Mouse (Mus musculus) embryonic facial prominence, embryonic 11.5 days (tissue): ENCODE data around the gene BC048403. TPM values are rescaled to one million over a fixed set of nuclear protein-coding genes. Genes with fewer than 3 reads are reported as not detected.

Experiments
- ATAC-seq: fragments of 200-750 bp; cut with Nextera tagmentation; replicated peaks from 2 replicates; pipeline ENCODE4 v1.8.0; 2017; ENCODE audit warnings: low read depth; ENCODE audit not compliant: insufficient number of reproducible peaks, low FRiP score, low TSS enrichment
- DNase-seq: peaks from one replicate; pipeline ENCODE4 v3.0.0-alpha.2; 2015; ENCODE audit warnings: low spot score
- H3K27ac ChIP-seq: fragments of 300-500 bp; sonication (generic); replicated peaks from 2 replicates; pipeline ENCODE4 v1.5.1; 2014; ENCODE audit warnings: mild to moderate bottlenecking, low read depth, low read length, control low read depth
- H3K27me3 ChIP-seq: fragments of 300-500 bp; sonication (generic); 2 replicates; pipeline ENCODE4 v1.6.1; 2014; ENCODE audit warnings: mild to moderate bottlenecking, low read length, moderate library complexity, mixed read lengths; ENCODE audit not compliant: control insufficient read depth, insufficient read depth
- H3K36me3 ChIP-seq: fragments of 300-500 bp; sonication (generic); replicated peaks from 2 replicates; pipeline ENCODE4 v1.6.1; 2014; ENCODE audit warnings: low read depth, mild to moderate bottlenecking, low read length, moderate library complexity, mixed read lengths; ENCODE audit not compliant: control insufficient read depth, insufficient read depth
- H3K4me1 ChIP-seq: fragments of 300-500 bp; sonication (generic); 2 replicates; pipeline ENCODE4 v1.6.1; 2014; ENCODE audit warnings: low read length, mixed read lengths; ENCODE audit not compliant: control insufficient read depth, insufficient read depth
- H3K4me2 ChIP-seq: fragments of 300-500 bp; sonication (generic); 2 replicates; pipeline ENCODE4 v1.6.1; 2014; ENCODE audit warnings: low read depth, mild to moderate bottlenecking, control low read depth, low read length, moderate library complexity
- H3K4me3 ChIP-seq: fragments of 300-500 bp; sonication (generic); 2 replicates; pipeline ENCODE4 v1.5.1; 2014; ENCODE audit warnings: low read depth, low read length, control low read depth
- H3K9ac ChIP-seq: fragments of 300-500 bp; sonication (generic); replicated peaks from 2 replicates; pipeline ENCODE4 v1.6.1; 2014; ENCODE audit warnings: mild to moderate bottlenecking, control low read depth, low read length
- H3K9me3 ChIP-seq: fragments of 300-500 bp; sonication (generic); replicated peaks from 2 replicates; pipeline ENCODE4 v1.6.1; 2016; ENCODE audit warnings: mild to moderate bottlenecking, low read length, inconsistent platforms, mixed read lengths; ENCODE audit not compliant: control insufficient read depth
- WGBS: fragments of 180-500 bp; shearing (Covaris S2); extraction: QIAGEN DNeasy Blood & Tissue Kit; methylation state at CpG from one replicate; pipeline ENCODE4 v1.1.7; 2014; 5-methylcytosine and 5-hydroxymethylcytosine counted together
- polyA plus RNA-seq: library from polyadenylated mRNA; unstranded; fragments of >200 nt; fragmentation: Nextera tagmentation; extraction: Ambion mirVana; gene quantifications from 2 replicates; pipeline ENCODE4 v1.2.1, GENCODE M21; 2014

BC048403 gene
- polyA plus RNA-seq, 1 experiment from 2014 or later = 3.1 TPM

GRCm38 (mm10) chr10:121775990-121776389 lies 36.3 kb downstream of the BC048403 start:
- Histone ChIP-seq H3K36me3 (no peaks in the 10 kb centered on the region), H3K27me3 (no peaks in the 10 kb centered on the region), H3K4me2 (no peak overlapping the region), H3K4me1 (no peaks in the 10 kb centered on the region), H3K27ac (no peak overlapping the region), H3K4me3 (no peak overlapping the region), H3K9ac (no peak overlapping the region), H3K9me3 (no peaks in the 10 kb centered on the region)
- WGBS = 60% methylated on average over 3 of the region's 3 CpGs
- ATAC-seq (no peak), DNase-seq (no peak)

GRCm38 (mm10) chr10:121781159-121781558 lies 41.4 kb downstream of the BC048403 start:
- no peaks in the 10 kb centered on the region for H3K9me3 ChIP-seq
- H3K27ac ChIP-seq = no peak overlapping the region
- H3K4me2 ChIP-seq = no peak overlapping the region; the same call in 1 of the 2 replicates
- ATAC-seq (0 out of 2 replicates have a peak, but pooled peaks have one; percentile 29), DNase-seq (peak; percentile 20)
- H3K9ac ChIP-seq = no peak overlapping the region
- H3K36me3 ChIP-seq = peaks cover 4% of the 10 kb centered on the region
- H3K4me1 ChIP-seq = no peaks in the 10 kb centered on the region
- H3K4me3 ChIP-seq = no peak overlapping the region
- 62% methylated on average over 14 of the region's 14 CpGs for WGBS
- no peaks in the 10 kb centered on the region for H3K27me3 ChIP-seq

GRCm38 (mm10) chr10:121788536-121788935 lies 48.8 kb downstream of the BC048403 start:
- Histone ChIP-seq H3K4me3 (no peak overlapping the region), H3K27ac (no peak overlapping the region), H3K27me3 (no peaks in the 10 kb centered on the region), H3K9me3 (no peaks in the 10 kb centered on the region), H3K4me2 (no peak overlapping the region), H3K9ac (no peak overlapping the region), H3K36me3 (peaks cover 4% of the 10 kb centered on the region), H3K4me1 (no peaks in the 10 kb centered on the region)
- ATAC-seq (no peak), DNase-seq (no peak)
- 89% methylated on average over 3 of the region's 3 CpGs for WGBS

GRCm38 (mm10) chr10:121790078-121790477 lies 50.3 kb downstream of the BC048403 start:
- DNase-seq = no peak
- no peak overlapping the region for H3K4me3 ChIP-seq
- no peak overlapping the region for H3K27ac ChIP-seq
- 59% methylated on average over 6 of the region's 6 CpGs for WGBS
- no peak overlapping the region for H3K4me2 ChIP-seq
- no peaks in the 10 kb centered on the region for H3K4me1 ChIP-seq
- ATAC-seq = no peak
- no peaks in the 10 kb centered on the region for H3K27me3 ChIP-seq
- H3K36me3 ChIP-seq = no peaks in the 10 kb centered on the region; the same call in 1 of the 2 replicates
- no peaks in the 10 kb centered on the region for H3K9me3 ChIP-seq
- no peak overlapping the region for H3K9ac ChIP-seq

GRCm38 (mm10) chr10:121792661-121793060 lies 52.9 kb downstream of the BC048403 start:
- no peaks in the 10 kb centered on the region for H3K36me3 ChIP-seq
- no peak overlapping the region for H3K9ac ChIP-seq
- no peak overlapping the region for H3K4me3 ChIP-seq
- H3K27me3 ChIP-seq = no peaks in the 10 kb centered on the region
- H3K27ac ChIP-seq = no peak overlapping the region
- ATAC-seq = no peak
- DNase-seq = no peak
- H3K9me3 ChIP-seq = no peaks in the 10 kb centered on the region
- WGBS = 91% methylated on average over 17 of the region's 17 CpGs
- H3K4me2 ChIP-seq = no peak overlapping the region
- H3K4me1 ChIP-seq = no peaks in the 10 kb centered on the region

GRCm38 (mm10) chr10:121794486-121794885 lies 54.7 kb downstream of the BC048403 start:
- Histone ChIP-seq H3K9me3 (no peaks in the 10 kb centered on the region), H3K4me1 (no peaks in the 10 kb centered on the region), H3K4me3 (no peak overlapping the region), H3K4me2 (no peak overlapping the region), H3K27me3 (no peaks in the 10 kb centered on the region), H3K9ac (no peak overlapping the region), H3K27ac (no peak overlapping the region), H3K36me3 (no peaks in the 10 kb centered on the region)
- DNase-seq = no peak
- WGBS = 91% methylated on average over 12 of the region's 12 CpGs
- no peak for ATAC-seq

- no peaks in the 10 kb centered on the region for H3K4me1 ChIP-seq
- H3K9me3 ChIP-seq = no peaks in the 10 kb centered on the region
- H3K4me2 ChIP-seq = no peak overlapping the region
- no peak overlapping the region for H3K4me3 ChIP-seq
- no peak overlapping the region for H3K9ac ChIP-seq
- 80% methylated on average over 8 of the region's 8 CpGs for WGBS
- DNase-seq (no peak), ATAC-seq (no peak)
- no peaks in the 10 kb centered on the region for H3K27me3 ChIP-seq
- no peak overlapping the region for H3K27ac ChIP-seq
- no peaks in the 10 kb centered on the region; the same call in 1 of the 2 replicates for H3K36me3 ChIP-seq
These were observed 56.5 kb downstream of the BC048403 start for GRCm38 (mm10) chr10:121796027-121796802.

GRCm38 (mm10) chr10:121800041-121800440 lies 60.3 kb downstream of the BC048403 start:
- H3K27ac ChIP-seq = no peak overlapping the region
- 92% methylated on average over 13 of the region's 13 CpGs for WGBS
- no peak overlapping the region for H3K4me2 ChIP-seq
- no peaks in the 10 kb centered on the region for H3K27me3 ChIP-seq
- H3K4me1 ChIP-seq = no peaks in the 10 kb centered on the region
- no peak overlapping the region for H3K4me3 ChIP-seq
- ATAC-seq = no peak
- no peak for DNase-seq
- H3K36me3 ChIP-seq = peaks cover 2% of the 10 kb centered on the region
- no peaks in the 10 kb centered on the region for H3K9me3 ChIP-seq
- no peak overlapping the region for H3K9ac ChIP-seq
